Mouse (Mus musculus): ENCODE measurements around the gene Rab11fip4.
"Not testable (repeated sequence)": the region's sequence is repeated elsewhere in the genome, so short reads cannot be mapped to it uniquely, and the experiment has no call there.

Rab11fip4 gene

DNA sequence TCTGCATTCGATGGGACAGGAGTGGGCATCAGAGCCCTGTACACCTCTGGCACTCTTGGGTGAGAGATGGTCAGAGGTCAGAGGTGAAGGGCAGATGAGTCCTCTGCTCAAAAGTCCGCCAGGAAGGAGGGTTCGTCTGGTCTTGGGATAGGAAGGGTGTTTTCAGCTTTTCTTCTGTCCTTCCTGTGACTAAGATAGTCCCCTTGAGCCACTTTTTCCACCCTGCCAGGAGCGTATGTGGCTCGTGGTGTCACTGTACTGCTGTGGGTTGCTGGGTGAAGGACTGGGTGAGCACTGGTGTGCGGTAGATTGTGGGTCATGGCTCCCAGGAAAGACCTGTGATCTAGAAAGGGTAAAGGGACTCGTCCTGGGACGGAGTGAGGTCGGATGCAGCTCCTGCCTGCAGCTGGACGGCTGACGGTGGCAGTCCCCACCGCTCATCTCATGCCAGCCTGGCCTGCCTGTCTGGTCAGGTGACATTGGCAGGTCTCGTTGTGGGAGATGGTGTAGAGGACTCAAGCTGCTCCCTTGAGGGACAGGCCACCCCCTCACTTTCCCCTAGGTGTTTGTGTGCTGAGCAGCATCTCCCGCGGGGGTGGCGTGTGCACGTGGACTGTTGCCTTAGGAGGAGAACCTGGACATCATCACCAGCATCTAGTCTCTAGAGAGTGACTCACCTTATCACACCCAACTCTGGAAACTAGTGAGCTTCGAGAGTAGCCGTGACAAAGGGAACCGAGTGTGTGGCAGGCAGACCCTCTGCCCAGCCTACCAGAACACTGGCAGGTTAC is 87.5 kb downstream of the Rab11fip4 start:
- DNase-seq (ENCODE audit: low spot score in 2 of 2): no peak

DNA sequence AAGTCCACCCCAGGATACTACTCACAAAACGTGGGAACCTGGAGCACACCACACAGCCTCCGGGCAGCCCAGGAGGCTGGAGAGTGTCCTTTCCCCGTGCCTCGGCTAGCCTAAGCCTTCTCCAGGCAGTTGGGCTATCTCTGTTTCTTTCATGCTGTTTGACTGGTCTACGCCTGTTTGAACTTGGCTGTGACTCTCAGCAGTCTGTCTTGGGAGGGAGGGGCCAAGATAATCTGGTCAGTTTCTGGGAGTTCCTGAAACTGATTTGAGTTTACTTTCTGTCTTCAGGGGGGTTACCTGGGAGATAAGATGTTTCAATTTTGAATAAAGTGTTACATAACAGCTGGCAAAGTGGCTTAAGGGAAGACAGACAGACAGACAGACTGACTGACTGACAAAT is 88.9 kb downstream of the Rab11fip4 start:
- DNase-seq (ENCODE audit: low spot score in 2 of 2): no peak

- no peak for DNase-seq (ENCODE audit: low spot score in 2 of 2)
Observed at GRCm38 (mm10) chr11:79680559-79680958, 89.5 kb downstream of the Rab11fip4 start.

DNA sequence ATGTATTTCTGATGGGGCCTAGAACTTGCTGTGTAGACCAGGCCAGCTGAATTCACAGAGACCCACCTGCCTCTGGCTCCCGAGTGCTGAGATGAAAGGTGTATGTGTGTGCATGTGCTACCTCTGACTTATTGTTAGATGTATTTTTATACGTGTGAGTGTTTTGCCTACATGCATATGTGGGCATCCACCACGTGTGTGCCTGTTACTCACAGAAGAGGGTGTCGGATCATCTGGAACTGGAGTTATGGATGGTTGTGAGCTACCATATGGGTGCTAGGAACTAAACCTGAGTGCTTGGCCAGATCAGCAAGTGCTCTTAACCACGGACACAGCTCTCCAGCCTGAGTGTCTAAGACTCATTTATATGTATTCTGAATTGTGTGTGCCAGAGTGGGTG is 90.2 kb downstream of the Rab11fip4 start:
- DNase-seq (ENCODE audit: low spot score in 2 of 2): no peak

DNA sequence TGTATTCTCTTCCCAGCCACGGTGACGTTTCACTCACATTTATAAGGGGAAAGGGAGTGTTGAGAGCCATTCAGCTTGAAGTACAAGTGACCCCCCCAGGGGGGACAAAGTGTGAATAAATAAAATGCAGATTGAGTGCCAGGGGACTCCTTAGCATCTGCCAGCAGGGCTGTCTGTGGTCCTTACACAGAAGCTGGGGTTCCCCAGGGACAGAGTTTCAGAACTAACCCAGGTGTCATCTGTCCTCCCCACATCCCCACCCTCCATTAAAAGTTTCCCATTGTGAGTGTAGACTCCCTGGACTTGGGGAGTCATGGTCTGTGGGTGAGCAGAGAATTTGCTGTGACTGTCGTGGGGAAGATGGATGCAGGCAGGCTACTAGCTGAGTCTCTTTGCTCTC is 90.8 kb downstream of the Rab11fip4 start:
- no peak for DNase-seq (ENCODE audit: low spot score in 2 of 2)

DNA sequence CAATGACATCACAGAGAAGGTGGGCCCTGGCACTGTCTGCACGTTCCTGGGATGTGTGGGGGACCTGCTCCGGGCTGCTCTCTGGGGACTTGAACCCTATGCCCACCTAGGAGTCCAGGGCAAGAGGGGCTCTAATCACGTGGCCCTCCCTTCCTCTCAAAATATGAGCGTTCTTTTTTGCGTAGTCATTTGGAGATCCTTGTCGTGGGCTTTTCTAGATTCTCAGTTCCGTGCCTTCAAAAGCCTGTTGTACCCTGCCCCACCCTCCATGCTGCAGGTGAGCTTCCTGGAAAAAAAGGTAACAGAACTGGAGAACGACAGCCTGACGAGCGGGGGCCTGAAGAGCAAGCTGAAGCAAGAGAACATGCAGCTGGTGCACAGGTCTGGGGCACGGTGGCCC is 94.1 kb downstream of the Rab11fip4 start:
- no peak for DNase-seq (ENCODE audit: low spot score in 2 of 2)

- DNase-seq (ENCODE audit: low spot score in 2 of 2): peak; percentile 83 to 90
Observed at GRCm38 (mm10) chr11:79686501-79687121, 95.6 kb downstream of the Rab11fip4 start.

GRCm38 (mm10) chr11:79689916-79690315 is 98.9 kb downstream of the Rab11fip4 start:
- DNase-seq (ENCODE audit: low spot score in 2 of 2): no peak

DNA sequence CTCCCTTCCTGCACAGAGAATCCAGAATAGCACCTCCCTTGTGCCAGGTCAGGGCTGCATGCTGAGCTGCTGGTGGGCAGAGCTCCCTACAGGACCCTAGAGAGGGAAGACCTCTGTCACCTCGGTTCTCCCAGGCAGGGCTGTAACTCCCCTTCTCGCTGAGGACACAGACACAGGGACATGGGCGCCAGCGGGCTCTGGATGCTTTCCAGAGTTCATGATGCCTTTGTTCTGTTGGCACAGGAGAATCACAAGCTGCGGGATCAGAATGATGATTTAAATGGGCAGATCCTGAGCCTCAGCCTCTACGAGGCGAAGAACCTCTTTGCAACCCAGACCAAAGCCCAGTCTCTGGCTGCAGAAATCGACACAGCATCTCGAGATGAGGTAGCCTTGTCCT is 100.5 kb downstream of the Rab11fip4 start:
- DNase-seq (ENCODE audit: low spot score in 2 of 2): no peak

DNA sequence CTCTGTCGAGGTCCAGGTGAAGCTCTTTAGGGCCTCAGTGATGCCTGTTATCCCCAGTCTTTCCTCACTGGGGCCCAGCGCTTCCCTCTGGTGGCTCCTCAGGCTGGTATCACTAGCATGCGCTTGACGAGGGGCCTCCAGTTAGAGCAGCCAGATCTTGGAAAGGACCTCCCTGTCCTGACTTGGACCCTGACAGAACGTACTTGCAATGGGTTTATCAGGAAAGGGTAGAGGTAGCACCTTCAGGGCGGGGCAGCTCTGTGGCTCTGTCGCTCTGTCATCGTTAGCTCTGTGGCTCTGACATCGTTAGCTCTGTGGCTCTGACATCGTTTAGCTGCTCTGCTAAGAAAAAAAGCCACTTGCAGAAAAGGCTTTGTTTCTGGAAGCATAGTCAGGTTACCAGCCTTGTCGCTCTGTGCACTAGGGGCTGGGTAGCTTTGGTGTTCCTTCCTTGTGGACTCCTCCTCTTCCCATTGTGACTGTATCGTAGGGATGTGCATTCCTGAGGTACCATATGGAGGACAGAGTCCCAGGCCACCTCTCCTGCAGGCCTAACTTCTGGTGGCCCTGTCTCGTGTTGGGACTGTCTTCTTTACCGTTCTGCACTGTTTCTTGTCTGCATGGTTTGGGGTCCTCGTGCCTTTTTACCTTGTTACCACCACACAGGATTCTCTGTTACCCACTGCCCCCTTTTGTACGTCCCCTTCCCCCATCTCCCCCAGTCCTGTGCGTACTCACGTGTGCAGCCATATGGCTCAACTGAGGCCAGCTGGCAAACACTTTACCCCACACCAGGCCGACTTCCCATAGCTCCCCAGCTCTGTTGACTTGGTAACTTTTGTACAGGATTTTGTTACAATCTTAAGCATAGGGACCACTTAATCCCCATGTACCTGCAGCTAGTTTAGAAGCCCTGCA is 105.6 kb downstream of the Rab11fip4 start:
- DNase-seq (ENCODE audit: low spot score in 2 of 2): no peak

DNA sequence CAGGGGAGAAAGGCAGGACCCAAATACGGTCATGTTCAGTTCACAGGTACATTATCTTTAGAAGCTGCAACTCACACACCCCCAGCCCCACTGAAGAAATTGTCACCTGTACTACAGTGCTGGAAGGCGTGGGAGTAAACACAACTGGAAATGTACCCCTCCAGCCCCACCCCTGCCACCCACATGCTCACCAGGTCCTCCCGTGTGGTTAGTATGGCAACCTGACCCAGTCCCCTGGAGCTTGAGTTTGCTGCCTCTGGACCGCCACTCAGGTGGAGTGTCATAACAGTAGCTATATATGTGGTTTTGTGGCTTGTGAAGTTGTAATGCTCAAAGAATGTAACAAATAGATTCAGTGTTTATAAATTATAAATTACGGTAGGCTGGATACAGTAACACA is 107.1 kb downstream of the Rab11fip4 start:
- no peak for DNase-seq (ENCODE audit: low spot score in 2 of 2)

GRCm38 (mm10) chr11:79698542-79698941 is 107.5 kb downstream of the Rab11fip4 start:
- DNase-seq (ENCODE audit: low spot score in 2 of 2): not testable (repeated sequence)

- no peak for DNase-seq (ENCODE audit: low spot score in 2 of 2)
Observed at GRCm38 (mm10) chr11:79701466-79701865, 110.5 kb downstream of the Rab11fip4 start.

DNA sequence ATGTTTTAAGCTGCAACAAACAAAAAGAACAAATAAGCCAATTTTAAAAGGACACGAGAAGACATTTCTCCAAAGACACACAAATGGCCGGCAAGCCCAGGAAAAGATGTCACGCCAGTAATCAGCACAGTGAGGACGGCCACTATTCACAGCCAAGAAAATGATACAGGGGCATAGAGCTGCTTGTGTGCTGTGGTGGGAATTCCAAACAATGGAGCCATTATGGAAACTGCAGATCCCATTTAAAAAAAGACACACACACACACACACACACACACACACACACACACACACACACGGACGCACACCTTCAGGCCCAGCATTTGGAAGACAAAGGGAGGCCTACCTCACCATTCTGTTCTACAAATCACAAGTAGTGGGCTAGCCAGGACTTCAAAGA is 111.1 kb downstream of the Rab11fip4 start:
- peak in 1 of 2 experiments; percentile 27 for DNase-seq (ENCODE audit: low spot score in 2 of 2)

DNA sequence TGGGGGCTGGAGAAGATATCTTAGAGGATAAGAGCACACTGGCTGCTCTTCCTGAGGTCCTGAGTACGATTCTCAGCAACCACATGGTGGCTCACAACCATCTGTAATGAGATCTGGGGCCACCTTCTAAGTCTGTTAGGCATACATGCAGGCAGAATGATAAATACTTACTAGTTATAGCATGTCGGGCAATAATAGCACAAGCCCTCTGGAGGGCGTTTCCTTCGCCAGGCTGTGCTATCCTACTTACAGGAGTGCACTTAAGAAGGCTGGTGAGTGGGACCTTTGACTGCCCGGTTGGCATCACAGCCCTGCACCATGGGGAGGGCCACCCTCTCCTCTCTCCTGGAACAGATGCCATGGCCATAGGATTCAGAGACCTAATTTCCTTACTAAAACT is 112.4 kb downstream of the Rab11fip4 start:
- peak in 1 of 2 experiments; percentile 72 for DNase-seq (ENCODE audit: low spot score in 2 of 2)

DNA sequence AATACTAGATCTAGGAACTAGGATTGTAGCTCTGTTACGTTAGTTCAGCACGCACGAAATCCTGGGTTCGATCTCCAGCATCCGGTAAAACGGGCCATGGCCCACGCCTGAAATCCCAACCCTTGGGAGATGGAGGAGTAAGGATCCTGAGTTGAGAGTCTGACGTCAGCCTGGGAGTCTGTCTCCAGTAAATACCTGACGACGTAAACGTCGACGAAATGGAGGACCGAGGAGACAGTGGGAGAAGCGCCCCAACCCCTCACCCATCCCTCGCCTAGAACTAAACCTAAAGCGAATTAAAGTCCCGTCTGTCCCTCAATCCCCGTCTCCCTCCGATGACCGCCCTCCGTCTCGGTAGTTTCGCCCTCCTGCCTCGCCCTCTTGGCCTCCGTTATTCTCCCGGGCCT is 112.9 kb downstream of the Rab11fip4 start:
- DNase-seq (ENCODE audit: low spot score in 2 of 2): peak; percentile 69 to 82

DNA sequence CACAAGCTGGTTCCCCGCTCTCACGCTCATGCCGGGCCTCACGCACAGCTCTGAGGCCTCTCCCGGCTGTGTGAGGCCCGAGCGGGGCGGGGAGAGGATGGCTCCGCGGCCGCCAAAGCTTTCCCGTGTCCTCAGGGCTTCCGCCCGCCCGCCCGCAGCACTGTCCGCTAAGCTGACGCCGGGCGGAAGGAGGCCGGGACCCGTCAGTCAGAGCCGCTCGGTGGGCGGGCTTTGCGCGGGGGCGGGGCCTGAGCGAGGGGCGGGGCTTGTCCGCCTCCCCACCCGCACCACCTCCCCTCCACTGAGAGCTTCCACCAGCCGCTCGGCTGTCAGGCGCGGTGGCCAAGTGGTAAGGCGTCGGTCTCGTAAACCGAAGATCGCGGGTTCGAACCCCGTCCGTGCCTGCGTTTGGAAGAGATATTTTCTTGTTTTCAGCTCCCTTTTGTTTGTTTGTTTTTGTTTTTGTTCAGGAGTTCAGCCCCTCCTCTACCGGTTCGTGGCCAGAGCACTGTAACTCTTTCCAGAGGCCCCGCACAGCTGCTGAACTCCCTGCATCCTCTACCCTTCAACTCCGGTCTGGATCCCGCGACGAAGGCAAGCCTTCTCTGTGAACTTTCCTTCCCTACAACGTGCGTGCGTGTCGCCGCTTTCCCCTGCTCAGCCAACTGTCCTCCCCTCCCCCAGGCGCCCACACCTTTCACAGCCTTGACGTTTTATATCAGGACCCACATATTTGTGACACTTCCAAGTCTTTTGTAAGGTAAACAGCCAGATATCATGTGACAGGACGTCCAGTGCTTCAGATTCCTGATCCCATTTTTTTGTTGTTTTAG is 113.5 kb downstream of the Rab11fip4 start:
- DNase-seq (ENCODE audit: low spot score in 2 of 2): peak; percentile 95 to 97

GRCm38 (mm10) chr11:79707084-79707483 is 116.1 kb downstream of the Rab11fip4 start:
- DNase-seq (ENCODE audit: low spot score in 2 of 2): no peak

DNA sequence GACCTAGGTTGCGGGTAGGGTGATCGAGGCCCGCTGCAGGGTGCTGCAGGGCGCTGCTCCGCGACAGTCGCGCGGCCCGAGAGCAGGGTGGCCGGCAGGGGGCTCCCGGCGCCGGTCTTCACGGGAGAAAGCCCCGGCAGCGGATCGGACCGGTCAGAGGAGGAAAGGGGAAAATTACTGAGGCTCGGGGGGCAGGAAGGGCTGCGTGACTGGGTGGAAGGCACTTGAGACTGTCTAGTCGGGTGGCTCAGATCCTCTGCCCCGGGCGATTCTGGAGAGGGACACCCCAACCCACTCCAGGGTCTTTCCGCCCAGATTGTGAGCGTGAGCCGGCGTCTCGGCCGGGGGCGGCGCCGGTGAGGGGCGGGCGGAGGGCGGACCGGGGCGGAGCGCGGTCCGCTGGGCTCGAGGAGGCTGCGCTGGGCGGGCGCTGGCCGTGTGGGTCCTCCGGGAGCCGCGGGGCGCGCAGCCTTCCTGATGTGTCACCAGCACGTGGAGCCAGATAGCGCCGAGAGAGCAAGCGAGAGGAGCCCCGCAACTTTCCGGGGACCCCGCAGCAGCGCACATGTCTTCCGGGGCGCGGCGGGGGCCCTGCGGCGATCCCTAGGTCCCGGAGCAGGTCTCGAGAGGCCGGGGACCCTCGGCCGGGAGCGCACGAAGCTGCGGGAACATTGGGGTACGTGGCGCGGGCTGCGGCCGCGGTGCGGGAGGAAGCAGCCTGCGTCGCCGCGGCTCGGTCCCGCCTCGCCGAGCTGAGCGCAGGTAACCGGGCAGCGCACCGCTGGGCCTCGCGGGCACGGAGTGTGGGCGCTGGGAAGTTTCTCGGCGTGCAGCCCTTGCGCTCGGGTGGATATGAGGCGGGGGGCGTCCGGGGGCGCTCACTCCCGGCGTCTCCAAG is 120.1 kb downstream of the Rab11fip4 start:
- DNase-seq (ENCODE audit: low spot score in 2 of 2): peak; percentile 77 to 84

GRCm38 (mm10) chr11:79711766-79712369 is 120.9 kb downstream of the Rab11fip4 start:
- no peak for DNase-seq (ENCODE audit: low spot score in 2 of 2)
